Mouse (Mus musculus): ENCODE data around the gene Tiparp. TPM values are rescaled to one million over a fixed set of nuclear protein-coding genes. Genes with fewer than 3 reads are reported as not detected.

Gene Tiparp
- polyA plus RNA-seq, 1 experiment from 2014 or later, result 31.6 TPM

- no peak for ATAC-seq
- TF ChIP-seq CTCF (IDR thresholded peaks at IDR 0.05), result no peak
- no peaks in the 10 kb centered on the region for H3K27me3 ChIP-seq
- ChIA-PET CTCF (no interaction called here), POLR2A (no interaction called here)
- in situ Hi-C loops (cut with MboI; ENCODE audit: low pct_unique_long_range_greater_than_20kb), result no loop called here
- DNase-seq (ENCODE audit: low read depth, low spot score), result no peak
Observed at GRCm38 (mm10) chr3:65507766-65508165, 20.4 kb upstream of the Tiparp start.

- CTCF ChIA-PET, result interaction anchor here (0.8 to 1.6 kb wide), 3 partner anchors 15 to 104 kb away, joined by 3 to 4 read pairs (median 3); no protein-coding TSS in a partner anchor
- no peak for DNase-seq (ENCODE audit: low read depth, low spot score)
- ATAC-seq, result no peak
- in situ Hi-C loops (cut with MboI; ENCODE audit: low pct_unique_long_range_greater_than_20kb), result no loop called here
- TF ChIP-seq CTCF (IDR thresholded peaks at IDR 0.05), result no peak
- H3K27me3 ChIP-seq, result no peaks in the 10 kb centered on the region
- POLR2A ChIA-PET, result interaction anchor here (0.8 kb wide), 1 partner anchor 16 kb away, joined by 3 read pairs; no protein-coding TSS in a partner anchor
Observed at GRCm38 (mm10) chr3:65510588-65510987, 17.6 kb upstream of the Tiparp start.

GRCm38 (mm10) chr3:65515751-65516150 lies 12.5 kb upstream of the Tiparp start:
- in situ Hi-C loops (cut with MboI; ENCODE audit: low pct_unique_long_range_greater_than_20kb), result no loop called here
- ATAC-seq, result no peak
- no peak for TF ChIP-seq CTCF (IDR thresholded peaks at IDR 0.05)
- POLR2A ChIA-PET, result no interaction called here
- CTCF ChIA-PET, result no interaction called here
- no peaks in the 10 kb centered on the region for H3K27me3 ChIP-seq
- no peak for DNase-seq (ENCODE audit: low read depth, low spot score)

DNA sequence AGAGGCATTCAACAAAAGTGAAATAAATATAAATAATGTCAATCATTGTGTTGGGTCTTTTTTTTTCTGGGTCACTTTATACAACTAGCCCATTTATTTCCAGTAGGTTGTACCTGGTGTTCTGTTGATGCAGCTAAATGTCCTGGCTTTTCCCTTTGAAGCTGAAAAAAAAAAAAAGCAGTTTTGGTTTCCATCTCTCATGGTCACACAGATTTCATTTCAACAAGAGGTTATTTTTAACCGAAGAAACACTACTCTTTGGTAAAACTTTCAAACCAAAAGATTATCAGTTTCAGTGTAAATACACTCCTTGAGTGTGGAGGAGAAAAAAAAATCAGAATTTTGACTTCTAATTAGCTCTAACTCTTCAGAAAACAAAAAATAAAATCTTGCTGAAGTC lies 11.7 kb upstream of the Tiparp start:
- CTCF ChIA-PET, result interaction anchor here (1.0 to 1.8 kb wide), 4 partner anchors 10 to 69 kb away, joined by 3 to 4 read pairs (median 4); no protein-coding TSS in a partner anchor
- TF ChIP-seq CTCF (IDR thresholded peaks at IDR 0.05), result no peak
- no peaks in the 10 kb centered on the region for H3K27me3 ChIP-seq
- POLR2A ChIA-PET, result no interaction called here
- in situ Hi-C loops (cut with MboI; ENCODE audit: low pct_unique_long_range_greater_than_20kb), result no loop called here
- DNase-seq (ENCODE audit: low read depth, low spot score) (no peak), ATAC-seq (no peak)

DNA sequence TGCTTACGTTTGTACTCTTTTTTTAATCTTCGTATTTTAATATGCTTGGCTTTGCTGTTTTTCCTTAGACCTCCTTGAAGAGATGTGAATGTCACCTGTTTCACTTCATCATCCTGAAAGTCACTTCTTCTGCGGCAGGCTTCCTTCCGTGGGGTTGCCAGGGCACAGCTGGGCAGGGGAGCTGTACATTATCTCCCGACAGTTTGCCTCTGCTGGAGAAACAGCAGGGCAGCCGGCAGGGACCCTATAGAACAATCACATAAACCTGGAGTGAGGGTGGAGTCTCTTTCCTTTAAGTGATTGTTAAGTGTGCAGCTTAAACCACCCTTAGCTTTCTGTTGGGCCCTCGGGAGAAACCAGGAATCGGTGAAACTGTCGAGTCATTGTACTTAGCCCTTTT lies 11.1 kb upstream of the Tiparp start:
- no peak for TF ChIP-seq CTCF (IDR thresholded peaks at IDR 0.05)

DNA sequence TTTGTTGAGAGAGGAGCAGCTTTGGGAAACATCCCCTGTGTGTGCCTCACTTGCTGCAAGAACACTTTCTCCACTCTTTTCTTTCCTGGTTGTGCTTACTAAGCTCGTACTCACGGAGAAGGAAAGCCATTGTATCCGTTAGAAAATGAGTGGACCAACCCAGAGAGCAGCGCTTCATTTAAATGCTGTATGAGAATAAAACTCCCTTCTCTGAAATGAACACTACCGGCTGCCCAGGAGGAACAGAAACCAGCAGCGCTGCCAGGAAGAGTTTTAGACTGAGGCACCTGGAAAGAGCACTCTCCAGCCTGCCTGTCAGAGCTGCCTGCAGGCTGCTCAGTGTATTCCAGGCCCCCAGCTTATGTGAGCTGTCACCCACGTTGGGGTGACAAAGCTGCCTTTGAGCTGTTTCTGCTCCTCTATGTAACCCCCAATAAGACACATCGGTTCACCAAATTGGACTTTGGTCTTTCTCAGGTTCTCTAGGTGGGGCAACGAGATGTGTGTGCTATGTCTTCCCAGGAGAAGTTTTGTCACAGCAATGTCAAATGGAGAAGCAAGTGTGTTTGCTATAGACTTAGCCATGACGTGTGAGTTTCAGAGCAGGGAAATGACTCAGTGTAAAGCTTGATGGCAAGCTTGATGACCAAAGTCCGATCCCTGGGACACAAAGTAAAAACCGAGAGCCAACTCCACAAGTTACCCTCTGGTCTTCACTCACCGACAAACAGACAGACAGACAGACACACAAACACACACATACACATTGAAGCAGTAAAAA lies 10.3 kb upstream of the Tiparp start:
- DNase-seq (ENCODE audit: low read depth, low spot score), result no peak
- ATAC-seq, result no peak
- ChIA-PET POLR2A (no interaction called here), CTCF (interaction anchor here (0.9 to 1.8 kb wide), 3 partner anchors 27 to 340 kb away, joined by 3 to 4 read pairs (median 3); no protein-coding TSS in a partner anchor)
- H3K27me3 ChIP-seq, result no peaks in the 10 kb centered on the region
- TF ChIP-seq CTCF (IDR thresholded peaks at IDR 0.05), result no peak
- in situ Hi-C loops (cut with MboI; ENCODE audit: low pct_unique_long_range_greater_than_20kb), result no loop called here

More for the DNA sequence above, 11.1 kb upstream of the Tiparp start:
- DNase-seq (ENCODE audit: low read depth, low spot score), result no peak
- POLR2A ChIA-PET, result no interaction called here
- in situ Hi-C loops (cut with MboI; ENCODE audit: low pct_unique_long_range_greater_than_20kb), result no loop called here
- no peaks in the 10 kb centered on the region for H3K27me3 ChIP-seq
- CTCF ChIA-PET, result interaction anchor here (1.0 to 1.8 kb wide), 4 partner anchors 10 to 70 kb away, joined by 3 to 4 read pairs (median 4); no protein-coding TSS in a partner anchor
- no peak for ATAC-seq

DNA sequence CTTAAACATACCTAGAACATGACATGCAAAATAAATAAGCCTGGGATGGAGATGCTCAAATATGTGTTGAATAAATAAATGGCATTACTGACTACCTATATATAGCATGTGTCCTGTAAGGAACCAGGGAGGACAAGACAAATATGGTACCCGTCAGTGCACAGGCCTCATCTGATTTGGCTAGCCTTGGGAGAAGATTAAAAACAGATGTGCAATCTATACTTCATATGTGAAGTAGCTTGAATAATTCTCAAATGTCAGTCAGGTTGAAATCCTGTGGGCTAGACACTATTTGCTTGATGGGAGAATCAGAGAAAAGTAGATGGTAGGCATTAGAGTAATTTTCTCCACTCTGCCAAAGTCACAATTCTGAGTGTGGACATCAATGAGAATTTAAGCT lies 6.8 kb upstream of the Tiparp start:
- TF ChIP-seq CTCF (IDR thresholded peaks at IDR 0.05), result no peak
- no peak for DNase-seq (ENCODE audit: low read depth, low spot score)
- in situ Hi-C loops (cut with MboI; ENCODE audit: low pct_unique_long_range_greater_than_20kb), result no loop called here
- CTCF ChIA-PET, result no interaction called here
- no peak for ATAC-seq
- POLR2A ChIA-PET, result no interaction called here
- H3K27me3 ChIP-seq, result no peaks in the 10 kb centered on the region

DNA sequence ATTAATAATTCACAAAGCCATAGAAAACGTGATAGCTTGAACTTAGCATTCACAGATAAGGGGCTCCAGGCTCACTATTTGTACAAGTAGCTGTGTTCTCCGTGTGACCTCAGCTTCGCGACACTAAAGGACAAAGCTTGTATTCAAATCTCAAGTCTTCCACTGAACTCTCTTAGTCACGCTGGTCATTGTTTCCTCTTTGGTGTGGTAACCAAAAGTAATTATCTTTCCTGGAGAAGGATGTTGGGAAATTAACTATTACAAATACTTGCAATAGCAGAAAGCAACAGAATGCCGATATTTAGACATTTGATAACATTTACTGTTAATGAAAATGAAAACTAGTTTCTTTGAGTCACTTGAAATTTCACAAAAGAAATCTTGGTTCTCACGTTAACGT lies 4.8 kb upstream of the Tiparp start:
- CTCF ChIA-PET, result interaction anchor here (1.6 kb wide), 1 partner anchor 146 kb away, joined by 5 read pairs; no protein-coding TSS in a partner anchor
- ATAC-seq (no peak), DNase-seq (ENCODE audit: low read depth, low spot score) (no peak)
- in situ Hi-C loops (cut with MboI; ENCODE audit: low pct_unique_long_range_greater_than_20kb), result no loop called here
- TF ChIP-seq CTCF (IDR thresholded peaks at IDR 0.05), result no peak
- H3K27me3 ChIP-seq, result no peaks in the 10 kb centered on the region
- POLR2A ChIA-PET, result no interaction called here

DNA sequence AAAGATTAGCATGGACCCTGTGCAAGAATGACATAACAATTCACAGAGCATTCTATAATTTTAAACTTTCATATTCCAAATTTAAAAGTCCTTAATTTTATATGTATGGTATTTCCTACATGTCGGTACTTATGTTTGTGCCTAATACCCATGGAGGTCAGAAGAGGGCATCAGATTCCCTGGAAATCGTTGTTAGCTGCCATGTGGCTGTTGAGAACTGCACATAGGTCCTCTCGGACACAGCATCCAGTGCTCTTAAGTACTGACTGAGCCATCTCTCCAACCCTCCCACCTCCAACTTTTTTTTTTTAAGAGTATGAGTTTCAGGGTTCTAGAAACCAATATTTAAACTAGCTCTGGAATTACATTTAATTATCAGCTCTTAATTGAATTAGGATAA lies 2.5 kb upstream of the Tiparp start:
- CTCF ChIA-PET, result interaction anchor here (1.2 to 1.3 kb wide), 2 partner anchors 16 to 34 kb away, joined by 3 to 4 read pairs; no protein-coding TSS in a partner anchor
- no peaks in the 10 kb centered on the region for H3K27me3 ChIP-seq
- POLR2A ChIA-PET, result no interaction called here
- TF ChIP-seq CTCF (IDR thresholded peaks at IDR 0.05), result no peak
- ATAC-seq, result no peak
- DNase-seq (ENCODE audit: low read depth, low spot score), result no peak
- in situ Hi-C loops (cut with MboI; ENCODE audit: low pct_unique_long_range_greater_than_20kb), result loop anchor here (5.0 to 25.0 kb wide), 2 partner anchors 138 to 1538 kb away; partner anchors contain the start of gene Gmps

DNA sequence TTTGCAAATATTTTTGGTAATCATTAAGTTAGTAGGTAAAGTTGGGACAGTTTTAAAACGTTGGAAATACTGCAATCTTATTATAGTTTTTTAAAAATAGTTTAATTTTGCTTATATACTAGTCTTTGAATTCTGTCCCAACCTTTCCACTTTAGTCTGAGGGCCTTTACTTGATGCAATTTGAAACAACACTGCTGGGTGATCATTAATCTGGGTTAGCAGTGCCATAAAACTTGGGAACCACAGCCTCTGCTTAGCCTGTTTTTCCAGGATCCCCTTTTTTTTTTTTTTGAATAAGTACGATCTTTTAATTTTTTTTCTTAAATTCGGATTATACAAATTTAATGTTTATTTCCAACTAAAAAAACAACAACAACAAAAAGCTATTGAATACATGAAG lies 1.0 kb upstream of the Tiparp start:
- ChIA-PET CTCF (interaction anchor here (1.2 kb wide), 1 partner anchor 17 kb away, joined by 4 read pairs; no protein-coding TSS in a partner anchor), POLR2A (interaction anchor here (1.1 kb wide), 1 partner anchor 102 kb away, joined by 3 read pairs; no protein-coding TSS in a partner anchor)
- no peak for TF ChIP-seq CTCF (IDR thresholded peaks at IDR 0.05)
- H3K27me3 ChIP-seq, result no peaks in the 10 kb centered on the region
- ATAC-seq (no peak), DNase-seq (ENCODE audit: low read depth, low spot score) (no peak)
- in situ Hi-C loops (cut with MboI; ENCODE audit: low pct_unique_long_range_greater_than_20kb), result loop anchor here (5.0 to 25.0 kb wide), 2 partner anchors 140 to 1540 kb away; partner anchors contain the start of gene Gmps
